Mouse (Mus musculus) lung, postnatal 0 days (tissue): ENCODE data around the gene Coro1b.

Experiments
- CTCF ChIP-seq: IDR thresholded peaks from 2 replicates; pipeline ENCODE4 v1.5.1; 2016; ENCODE audit warnings: antibody characterized with exemption, mild to moderate bottlenecking
- EP300 ChIP-seq: IDR thresholded peaks from 2 replicates; pipeline ENCODE4 v1.6.1; 2016; ENCODE audit warnings: antibody characterized with exemption, mild to moderate bottlenecking, control low read depth

GRCm38 (mm10) chr19:4139446-4139845 lies 9.0 kb upstream of the Coro1b start, which contains the start of gene Gpr152:
- no peak for TF ChIP-seq EP300
- no peak for TF ChIP-seq CTCF
